Mouse (Mus musculus) cerebellum, adult 2 months (tissue): ENCODE data around the gene Gm1527.
"Not testable (repeated sequence)": the region's sequence is repeated elsewhere in the genome, so short reads cannot be mapped to it uniquely, and the experiment has no call there.

Experiments
- CTCF ChIP-seq: fragments of 200-500 bp; IDR thresholded peaks from 2 replicates; pipeline ENCODE4 v1.5.1; 2011; ENCODE audit warnings: low read depth, mild to moderate bottlenecking, control low read depth, low read length, moderate library complexity, borderline replicate concordance; ENCODE audit not compliant: insufficient read depth
- POLR2A ChIP-seq: fragments of 200-500 bp; IDR thresholded peaks from 2 replicates; pipeline ENCODE4 v1.6.1; 2011; ENCODE audit warnings: low read length, control low read depth, borderline replicate concordance; ENCODE audit not compliant: insufficient read depth

GRCm38 (mm10) chr3:28859630-28860392 lies 32.6 kb upstream of the Gm1527 start:
- not testable (repeated sequence) for TF ChIP-seq CTCF, POLR2A
